Mouse (Mus musculus) fat pad, adult 2 months (tissue): ENCODE measurements around the gene Irf2bpl.

Source experiments
- DNase-seq: peaks from one replicate; pipeline ENCODE4 v3.0.0-alpha.2; 2011; ENCODE audit warnings: low read depth, low spot score; ENCODE audit errors: extremely low read depth

The Irf2bpl gene

DNA sequence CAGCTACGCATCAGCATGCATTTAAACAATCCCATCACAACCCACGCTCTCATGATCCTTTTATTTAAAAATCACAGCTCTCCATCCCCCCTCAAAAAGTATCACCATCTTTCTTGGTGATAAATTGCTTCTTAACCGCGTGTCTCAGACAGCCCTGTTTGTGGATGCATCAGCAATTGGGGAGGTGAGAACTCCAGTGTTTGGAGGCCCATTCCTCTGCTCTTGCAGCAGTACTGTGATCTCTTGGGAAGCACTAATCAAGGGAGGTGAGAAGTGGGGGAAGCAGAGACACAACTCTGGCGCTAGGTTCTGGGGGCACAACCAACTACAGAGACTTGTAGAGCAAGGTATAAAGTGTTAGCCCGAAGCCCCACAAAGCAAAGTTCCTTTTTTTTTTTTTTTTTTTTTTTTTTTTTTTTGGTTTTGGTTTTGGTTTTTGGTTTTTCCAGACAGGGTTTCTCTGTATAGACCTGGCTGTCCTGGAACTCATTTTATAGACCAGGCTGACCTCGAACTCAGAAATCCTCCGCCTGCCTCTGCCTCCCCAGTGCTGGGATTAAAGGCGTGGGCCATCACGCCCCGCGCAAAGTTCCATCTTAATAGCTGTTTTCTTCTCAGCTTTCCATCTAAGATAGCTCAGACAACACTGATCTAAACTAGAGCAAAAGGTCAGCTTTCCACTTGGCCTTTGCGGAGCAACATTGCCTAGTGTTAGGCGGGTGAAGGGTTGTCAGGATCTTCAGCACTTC, 3.0 kb upstream of the Irf2bpl start:
- DNase-seq = no peak

GRCm38 (mm10) chr12:86886446-86886965, 1.9 kb upstream of the Irf2bpl start:
- no peak for DNase-seq

- DNase-seq = no peak
Measured at GRCm38 (mm10) chr12:86885746-86886145, 1.1 kb upstream of the Irf2bpl start.

- no peak for DNase-seq
Measured at GRCm38 (mm10) chr12:86885336-86885735, 738 bp upstream of the Irf2bpl start.

- DNase-seq = no peak
Measured at GRCm38 (mm10) chr12:86883280-86884196, 1.1 kb downstream of the Irf2bpl start.

GRCm38 (mm10) chr12:86883019-86883279, 1.6 kb downstream of the Irf2bpl start:
- no peak for DNase-seq

- DNase-seq = no peak
Measured at GRCm38 (mm10) chr12:86882279-86883018, 2.1 kb downstream of the Irf2bpl start.

- no peak for DNase-seq
Measured at GRCm38 (mm10) chr12:86881809-86882278, 2.8 kb downstream of the Irf2bpl start.

DNA sequence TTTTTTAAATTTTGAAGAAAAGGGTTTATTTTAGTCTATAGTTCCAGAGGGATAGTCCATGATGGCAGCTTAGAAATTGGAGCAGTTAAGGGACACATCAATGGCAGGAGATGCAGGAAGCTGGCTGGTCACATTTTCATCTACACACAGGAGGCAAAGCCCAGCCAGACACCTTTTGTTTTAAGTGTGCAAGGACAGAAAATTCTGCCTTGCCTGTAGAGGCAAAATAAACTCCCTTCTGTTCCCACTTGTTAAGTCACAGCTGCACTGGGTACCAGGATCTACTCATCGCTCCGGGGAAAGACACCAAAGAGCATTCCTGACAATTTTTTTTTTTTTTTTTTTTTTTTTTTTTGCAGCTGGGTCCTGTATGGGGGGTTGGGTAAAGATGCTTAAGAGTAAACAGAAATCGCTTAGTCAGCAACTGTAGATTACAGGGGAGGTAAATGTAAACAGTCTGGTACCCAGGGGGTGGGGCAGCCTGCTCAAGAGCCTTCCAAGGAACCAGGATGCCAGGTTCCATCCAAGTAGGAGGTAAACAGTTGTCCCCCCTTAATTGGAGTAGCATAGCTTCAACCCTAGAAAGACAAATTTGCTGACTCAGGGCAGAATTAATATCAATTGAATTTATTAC, 4.4 kb downstream of the Irf2bpl start:
- DNase-seq = no peak

DNA sequence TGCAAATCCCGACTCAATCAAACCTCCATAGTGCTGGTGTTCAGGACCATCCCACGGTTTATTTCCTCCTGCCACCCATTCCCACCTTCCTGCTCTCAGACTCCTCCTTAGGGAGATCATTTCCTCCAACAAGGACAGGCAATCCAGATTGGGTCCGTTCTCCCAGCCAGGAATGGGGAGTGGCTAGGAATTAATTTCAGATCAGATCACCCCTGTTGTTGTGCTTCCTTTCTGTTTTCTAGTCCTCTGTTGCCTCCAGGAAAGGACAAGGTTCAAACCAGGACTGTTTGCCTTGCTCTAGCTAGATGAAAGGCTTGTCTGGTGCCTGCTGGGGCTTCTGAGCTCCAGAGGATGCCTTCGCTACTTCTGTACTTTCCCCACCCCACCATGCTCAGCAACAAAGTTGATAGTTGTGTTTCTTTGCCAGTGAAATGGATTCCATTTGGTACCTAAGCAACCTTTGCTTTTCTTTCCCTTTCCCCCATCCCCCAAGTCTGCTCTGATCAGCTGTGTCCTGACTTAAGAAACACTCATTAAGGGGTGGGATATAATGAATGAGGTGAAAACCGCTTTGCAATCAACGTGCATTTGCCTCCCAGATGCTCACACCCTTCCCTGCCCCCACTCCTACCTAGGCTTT, 5.0 kb downstream of the Irf2bpl start:
- DNase-seq = no peak

GRCm38 (mm10) chr12:86878426-86879353, 5.9 kb downstream of the Irf2bpl start:
- DNase-seq = no peak

DNA sequence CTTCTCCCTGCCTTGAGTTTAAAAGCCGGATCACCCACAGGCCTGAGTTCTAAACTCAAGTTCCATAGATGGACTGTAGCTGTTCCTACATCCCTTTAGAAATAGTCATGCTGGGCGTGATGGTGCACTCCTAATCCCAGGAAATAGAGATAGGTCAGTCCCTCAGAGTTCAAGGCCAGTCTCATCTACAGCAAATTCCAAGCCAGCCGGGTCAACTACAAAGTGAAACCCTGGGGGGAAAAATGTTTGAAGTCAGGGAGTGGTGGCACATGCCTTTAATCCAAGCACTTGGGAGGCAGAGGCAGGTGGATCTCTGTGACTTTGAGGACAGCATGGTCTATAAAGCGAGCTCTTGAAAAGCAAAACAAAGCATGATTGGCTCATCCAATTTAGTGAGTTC, 7.6 kb downstream of the Irf2bpl start:
- no peak for DNase-seq

- no peak for DNase-seq
Measured at GRCm38 (mm10) chr12:86876116-86876515, 8.5 kb downstream of the Irf2bpl start.

DNA sequence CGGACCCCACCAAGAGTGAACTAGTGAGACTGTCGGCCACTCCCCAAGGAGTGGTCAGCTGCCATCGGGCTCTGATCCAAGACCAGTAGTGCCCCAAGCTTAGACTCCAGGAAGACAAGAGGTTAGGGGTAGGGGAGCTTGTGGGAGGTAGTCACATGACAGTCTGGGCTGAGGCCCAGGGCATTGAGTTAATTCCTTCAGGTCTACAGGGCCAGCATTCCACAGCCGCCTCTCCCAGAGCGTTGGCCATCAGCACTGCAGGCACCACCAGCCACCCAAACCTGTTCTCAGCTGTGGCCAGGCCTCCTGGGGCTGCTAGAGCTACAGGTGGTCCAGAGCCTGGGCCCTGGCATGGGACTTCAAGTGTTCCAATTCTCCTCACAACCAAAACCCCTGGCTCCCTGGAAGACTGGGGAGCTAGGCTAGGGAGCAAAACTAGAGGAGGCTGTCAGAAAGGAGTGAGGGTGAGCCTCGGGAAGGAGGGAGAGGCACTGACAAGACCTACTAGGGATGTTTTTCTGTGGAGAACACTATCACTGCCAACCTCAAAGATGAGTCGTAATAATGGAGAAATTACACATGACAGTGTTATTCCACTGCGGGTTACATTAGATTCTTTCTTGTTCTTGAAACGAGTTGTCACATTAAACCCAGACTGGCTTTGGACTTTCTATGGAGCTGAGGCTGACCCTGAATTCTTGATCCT, 12.1 kb downstream of the Irf2bpl start:
- DNase-seq = no peak

DNA sequence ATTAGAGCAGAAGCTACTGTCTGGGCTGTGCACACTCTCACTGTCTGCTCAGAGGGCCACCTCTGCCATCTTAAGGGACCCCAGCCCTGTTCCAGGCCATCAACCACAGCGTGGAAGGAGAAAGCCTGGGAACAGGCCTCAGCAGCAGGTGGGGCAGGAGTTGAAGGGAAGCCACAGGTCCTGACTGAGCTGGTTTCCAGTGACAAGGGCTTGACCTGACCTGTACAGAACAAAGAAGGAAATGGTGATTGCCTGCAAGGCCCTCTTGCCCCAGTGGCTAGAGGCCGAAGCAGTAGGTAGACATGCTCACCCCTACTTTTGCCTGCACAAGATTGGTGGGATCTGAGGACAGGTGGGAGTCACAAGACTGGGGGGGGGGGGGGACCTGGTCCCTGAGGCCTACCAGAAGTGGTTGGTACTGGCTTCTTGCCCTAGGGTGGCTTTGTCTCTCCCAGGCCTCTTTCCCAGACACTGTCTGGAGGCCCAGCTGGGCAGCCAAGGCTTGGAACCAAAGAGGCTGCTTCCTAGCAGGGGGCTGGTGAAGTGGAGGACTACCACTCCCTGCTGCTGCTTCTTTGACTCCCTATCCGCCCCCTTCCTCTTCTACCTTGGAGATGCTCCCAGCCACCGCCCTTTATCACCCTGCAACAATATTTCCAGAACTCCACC, 12.8 kb downstream of the Irf2bpl start:
- DNase-seq = no peak

- DNase-seq = no peak
Measured at GRCm38 (mm10) chr12:86870996-86871395, 13.6 kb downstream of the Irf2bpl start.

DNA sequence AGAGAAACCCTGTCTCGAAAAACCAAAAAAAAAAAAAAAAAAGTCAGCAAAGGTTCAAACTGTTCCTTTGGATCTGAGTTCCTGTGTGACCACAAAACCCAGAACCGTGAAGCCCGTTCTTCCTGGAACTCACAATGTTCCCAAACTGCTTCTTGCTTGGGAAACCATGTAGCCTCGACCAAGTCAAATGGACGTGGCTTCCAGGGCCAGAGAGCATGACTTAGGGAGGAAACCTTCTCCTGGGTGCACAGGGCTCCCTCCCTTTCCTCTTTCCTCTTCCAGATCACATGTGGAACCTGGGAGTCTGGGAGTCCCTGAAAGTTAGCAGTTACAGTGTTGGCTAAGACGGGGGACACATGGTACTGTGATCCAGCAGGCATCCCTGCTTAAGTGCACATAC, 14.8 kb downstream of the Irf2bpl start:
- no peak for DNase-seq
